Mouse (Mus musculus): ENCODE measurements at regions not wholly inside any gene's neighbourhood (a gene's known extent, or its start where the extent isn't known, plus 50 kb on each side); places are given as distances from the start of the nearest gene placed in this dataset.
"Not testable (repeated sequence)": the region's sequence is repeated elsewhere in the genome, so short reads cannot be mapped to it uniquely, and the experiment has no call there.

DNA sequence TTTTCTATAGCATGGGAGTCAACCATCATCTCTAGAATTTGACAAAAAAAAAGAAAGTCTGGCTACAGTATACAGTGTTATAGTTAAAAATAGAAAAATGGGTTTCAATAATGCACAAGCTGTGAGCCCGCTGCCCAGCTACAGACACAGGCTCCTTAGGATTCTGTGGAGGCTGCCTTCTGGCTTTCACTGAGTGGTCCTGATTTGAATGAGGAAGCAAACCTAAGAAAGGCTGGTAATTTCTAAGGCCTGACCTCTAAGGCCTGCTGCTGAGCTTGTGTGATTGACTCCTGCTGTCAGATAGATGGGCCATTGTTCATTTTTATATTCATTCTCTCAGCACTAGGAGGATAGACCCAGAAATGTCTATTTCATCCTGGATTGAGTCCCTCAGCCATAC, 67.7 kb downstream of the Alg10b start:
- H3K36me3 ChIP-seq (ENCODE audit: control insufficient read depth, insufficient read depth, low read length) = no peaks in the 10 kb centered on the region
- no peak overlapping the region for H3K9ac ChIP-seq (ENCODE audit: low read length)
- WGBS = 47% methylated on average over 1 of the region's 1 CpGs
- H3K4me1 ChIP-seq (ENCODE audit: control insufficient read depth, insufficient read depth, low read length) = peaks cover 7% of the 10 kb centered on the region
- DNase-seq (ENCODE audit: low spot score, missing footprints) = no peak
- no peak overlapping the region for H3K27ac ChIP-seq (ENCODE audit: low read depth, low read length)
- no peak overlapping the region for H3K4me3 ChIP-seq (ENCODE audit: low read depth, low read length)
- H3K9me3 ChIP-seq (ENCODE audit: control insufficient read depth, low read length) = no peaks in the 10 kb centered on the region
- peak; percentile 69 for ATAC-seq (ENCODE audit: low FRiP score)
- H3K27me3 ChIP-seq (ENCODE audit: control insufficient read depth, insufficient read depth, low read length) = no peaks in the 10 kb centered on the region
- H3K4me2 ChIP-seq = no peak overlapping the region

DNA sequence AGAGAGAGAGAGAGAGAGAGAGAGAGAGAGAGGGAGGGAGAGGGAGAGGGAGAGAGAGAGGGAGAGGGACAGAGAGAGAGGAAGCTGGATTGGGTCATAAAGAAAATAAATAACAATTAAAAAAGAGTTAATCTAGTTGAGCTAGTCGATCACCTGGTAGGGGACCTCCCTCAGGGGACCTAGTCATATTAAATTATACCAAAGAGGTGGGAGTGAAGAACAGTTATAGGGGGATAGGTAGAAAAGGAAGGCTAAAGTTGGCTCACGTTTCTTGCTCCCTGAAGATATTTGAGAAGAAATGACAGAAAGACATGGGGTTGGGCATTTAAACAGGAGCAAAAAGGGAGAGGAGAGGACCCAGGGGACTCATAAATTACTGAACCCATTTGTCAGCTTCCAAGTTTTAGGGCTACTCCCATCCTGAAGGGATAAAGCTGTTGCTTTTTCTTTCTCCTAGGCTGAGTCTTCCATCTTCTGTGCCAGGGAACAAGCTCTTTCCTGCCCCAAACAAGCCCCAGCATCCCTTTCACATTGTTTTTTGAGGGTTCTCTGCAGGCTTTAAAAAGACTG, 70.3 kb downstream of the Alg10b start:
- DNase-seq (ENCODE audit: low spot score, missing footprints) (peak; percentile 65), ATAC-seq (ENCODE audit: low FRiP score) (no peak)
- Histone ChIP-seq H3K4me1 (ENCODE audit: control insufficient read depth, insufficient read depth, low read length) (peaks cover 7% of the 10 kb centered on the region), H3K27me3 (ENCODE audit: control insufficient read depth, insufficient read depth, low read length) (no peaks in the 10 kb centered on the region), H3K27ac (ENCODE audit: low read depth, low read length) (no peak overlapping the region), H3K9ac (ENCODE audit: low read length) (no peak overlapping the region), H3K4me2 (no peak overlapping the region), H3K36me3 (ENCODE audit: control insufficient read depth, insufficient read depth, low read length) (no peaks in the 10 kb centered on the region), H3K9me3 (ENCODE audit: control insufficient read depth, low read length) (no peaks in the 10 kb centered on the region), H3K4me3 (ENCODE audit: low read depth, low read length) (no peak overlapping the region)
- 70% methylated on average over 2 of the region's 2 CpGs for WGBS

DNA sequence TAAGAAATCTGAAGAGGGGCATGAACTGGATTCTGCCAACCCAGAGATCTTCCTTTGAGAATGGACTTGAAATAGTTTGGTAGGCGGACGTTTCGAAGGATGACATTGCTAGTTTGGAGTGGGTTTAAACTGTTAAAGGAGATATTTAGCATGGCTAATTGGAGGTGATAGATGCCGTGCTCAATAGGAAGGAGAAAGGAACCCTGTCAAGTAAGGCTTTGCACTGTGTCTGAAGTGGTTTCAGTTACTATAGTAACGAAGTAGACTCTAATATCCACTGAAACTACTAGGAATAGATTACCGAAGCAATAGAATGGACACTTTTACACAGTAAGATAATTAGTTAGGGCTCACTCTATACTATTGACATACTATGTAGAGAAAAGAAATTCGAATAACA, 74.5 kb downstream of the Alg10b start:
- WGBS = 38% methylated on average over 7 of the region's 7 CpGs
- Histone ChIP-seq H3K9me3 (ENCODE audit: control insufficient read depth, low read length) (no peaks in the 10 kb centered on the region), H3K4me1 (ENCODE audit: control insufficient read depth, insufficient read depth, low read length) (no peaks in the 10 kb centered on the region), H3K9ac (ENCODE audit: low read length) (no peak overlapping the region), H3K4me3 (ENCODE audit: low read depth, low read length) (no peak overlapping the region), H3K36me3 (ENCODE audit: control insufficient read depth, insufficient read depth, low read length) (no peaks in the 10 kb centered on the region), H3K4me2 (no peak overlapping the region), H3K27ac (ENCODE audit: low read depth, low read length) (no peak overlapping the region), H3K27me3 (ENCODE audit: control insufficient read depth, insufficient read depth, low read length) (no peaks in the 10 kb centered on the region)
- ATAC-seq (ENCODE audit: low FRiP score) = peak; percentile 84
- peak; percentile 79 for DNase-seq (ENCODE audit: low spot score, missing footprints)

DNA sequence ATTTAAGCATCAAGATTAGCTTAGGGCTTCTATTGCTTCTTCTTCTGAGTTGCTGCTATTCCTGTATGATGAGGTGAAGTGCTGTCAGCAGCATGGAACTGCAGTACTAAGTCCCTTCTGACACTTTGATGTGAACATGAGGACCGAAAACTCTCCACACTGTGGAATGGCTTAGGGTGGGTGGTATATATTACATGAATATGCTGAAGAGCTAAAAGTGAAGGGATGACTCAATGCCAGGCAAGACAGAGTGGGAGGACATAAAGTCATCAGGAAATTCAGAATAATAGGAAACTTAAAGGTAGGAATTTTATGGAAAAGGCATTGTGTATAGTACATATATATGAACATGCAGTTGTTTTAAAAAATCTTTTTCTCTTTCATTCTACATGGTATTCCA, 79.3 kb downstream of the Alg10b start:
- H3K27me3 ChIP-seq (ENCODE audit: control insufficient read depth, insufficient read depth, low read length) = no peaks in the 10 kb centered on the region
- DNase-seq (ENCODE audit: low spot score, missing footprints) = no peak
- H3K9me3 ChIP-seq (ENCODE audit: control insufficient read depth, low read length) = no peaks in the 10 kb centered on the region
- peaks cover 1% of the 10 kb centered on the region for H3K4me1 ChIP-seq (ENCODE audit: control insufficient read depth, insufficient read depth, low read length)
- no peak for ATAC-seq (ENCODE audit: low FRiP score)
- WGBS = 89% methylated on average over 1 of the region's 1 CpGs
- no peaks in the 10 kb centered on the region for H3K36me3 ChIP-seq (ENCODE audit: control insufficient read depth, insufficient read depth, low read length)
- no peak overlapping the region for H3K4me2 ChIP-seq
- H3K9ac ChIP-seq (ENCODE audit: low read length) = no peak overlapping the region
- H3K27ac ChIP-seq (ENCODE audit: low read depth, low read length) = no peak overlapping the region
- H3K4me3 ChIP-seq (ENCODE audit: low read depth, low read length) = no peak overlapping the region

DNA sequence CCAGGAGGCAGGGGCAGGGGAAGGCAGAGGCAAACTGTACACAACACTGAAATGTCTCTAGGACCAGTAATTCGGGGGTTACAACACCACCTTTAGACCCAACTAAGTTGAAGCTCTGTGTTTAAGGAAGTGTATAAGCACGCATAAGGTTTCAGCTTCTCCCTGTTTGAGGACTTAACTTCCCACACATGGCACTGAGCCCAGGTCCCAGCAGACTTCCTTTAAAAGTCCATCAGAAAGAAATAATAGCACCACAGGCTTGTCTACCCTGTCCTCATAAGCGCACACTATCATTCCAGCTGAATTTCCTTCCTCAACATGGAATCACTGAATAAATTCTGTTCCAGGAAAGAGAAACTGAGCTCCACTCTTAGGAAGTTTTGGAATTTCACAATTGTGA, 80.9 kb downstream of the Alg10b start:
- no peak for ATAC-seq (ENCODE audit: low FRiP score)
- Histone ChIP-seq H3K9ac (ENCODE audit: low read length) (no peak overlapping the region), H3K4me2 (no peak overlapping the region), H3K27ac (ENCODE audit: low read depth, low read length) (no peak overlapping the region), H3K4me1 (ENCODE audit: control insufficient read depth, insufficient read depth, low read length) (peaks cover 3% of the 10 kb centered on the region), H3K36me3 (ENCODE audit: control insufficient read depth, insufficient read depth, low read length) (no peaks in the 10 kb centered on the region), H3K9me3 (ENCODE audit: control insufficient read depth, low read length) (no peaks in the 10 kb centered on the region), H3K4me3 (ENCODE audit: low read depth, low read length) (no peak overlapping the region), H3K27me3 (ENCODE audit: control insufficient read depth, insufficient read depth, low read length) (no peaks in the 10 kb centered on the region)
- 87% methylated on average over 3 of the region's 3 CpGs for WGBS
- no peak for DNase-seq (ENCODE audit: low spot score, missing footprints)

DNA sequence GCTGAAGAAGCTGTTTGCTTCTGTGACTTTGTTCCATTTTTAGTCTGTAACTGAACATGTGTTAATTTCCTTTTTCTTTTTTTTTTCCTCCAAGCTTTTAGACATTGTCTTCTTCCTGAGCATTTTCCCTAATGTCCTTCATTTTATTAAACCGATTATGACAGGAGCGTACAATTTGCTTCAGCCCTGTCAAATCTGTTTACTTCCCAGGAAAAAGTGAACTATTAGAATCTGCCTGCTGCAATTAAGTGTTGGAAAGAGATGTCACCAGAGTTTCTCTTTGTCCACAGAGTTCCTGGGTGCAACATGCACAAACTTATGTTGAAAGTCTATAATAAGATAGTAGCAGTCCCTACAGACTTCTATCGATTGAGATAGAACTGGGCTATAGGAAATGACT, 82.8 kb downstream of the Alg10b start:
- H3K4me2 ChIP-seq = no peak overlapping the region
- no peak for ATAC-seq (ENCODE audit: low FRiP score)
- no peaks in the 10 kb centered on the region for H3K9me3 ChIP-seq (ENCODE audit: control insufficient read depth, low read length)
- H3K27me3 ChIP-seq (ENCODE audit: control insufficient read depth, insufficient read depth, low read length) = no peaks in the 10 kb centered on the region
- 94% methylated on average over 3 of the region's 3 CpGs for WGBS
- H3K9ac ChIP-seq (ENCODE audit: low read length) = no peak overlapping the region
- no peak overlapping the region for H3K27ac ChIP-seq (ENCODE audit: low read depth, low read length)
- no peaks in the 10 kb centered on the region for H3K36me3 ChIP-seq (ENCODE audit: control insufficient read depth, insufficient read depth, low read length)
- DNase-seq (ENCODE audit: low spot score, missing footprints) = no peak
- no peak overlapping the region for H3K4me3 ChIP-seq (ENCODE audit: low read depth, low read length)
- H3K4me1 ChIP-seq (ENCODE audit: control insufficient read depth, insufficient read depth, low read length) = peaks cover 3% of the 10 kb centered on the region

DNA sequence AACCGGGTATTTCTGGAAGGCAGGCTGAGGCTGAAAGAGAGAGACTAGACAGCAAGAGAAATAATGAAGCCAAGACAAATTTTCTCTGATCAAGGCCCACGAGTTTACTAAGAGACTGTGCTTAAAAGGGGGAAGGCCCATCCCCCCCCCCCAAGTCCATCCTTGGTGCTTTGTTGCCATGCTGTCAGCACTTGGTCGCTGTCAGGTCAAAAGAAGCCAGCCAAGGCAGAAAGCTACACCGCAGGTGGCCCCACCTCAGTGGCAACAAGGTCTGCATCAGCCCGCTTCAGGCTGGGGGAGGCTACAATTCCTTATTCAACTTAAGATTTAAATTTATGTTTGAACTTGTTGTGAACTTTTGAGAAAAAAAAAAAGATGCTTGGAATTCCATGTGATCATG, 84.3 kb downstream of the Alg10b start:
- not testable (repeated sequence) for H3K27ac ChIP-seq (ENCODE audit: low read depth, low read length); H3K9ac ChIP-seq (ENCODE audit: low read length)

DNA sequence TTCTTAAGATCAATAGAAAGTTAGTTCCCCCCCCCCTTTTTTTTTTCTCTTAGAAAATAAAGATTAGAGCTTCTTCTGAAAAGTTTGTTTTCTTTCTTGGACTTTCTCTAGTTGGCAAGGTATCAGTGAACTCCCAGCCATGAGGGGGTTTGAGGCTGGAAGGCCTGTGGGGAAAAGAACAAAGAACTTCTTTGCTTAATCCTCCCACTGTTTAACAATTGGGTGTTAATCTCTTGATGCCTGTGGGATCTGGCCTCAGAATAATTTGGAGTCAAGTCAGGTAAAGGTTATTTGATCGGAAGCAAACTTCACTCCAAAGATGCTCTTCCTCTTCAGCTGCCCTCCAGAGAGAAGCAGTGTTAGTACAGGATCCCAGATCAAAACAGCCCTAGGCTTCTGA, 84.8 kb downstream of the Alg10b start:
- Histone ChIP-seq H3K27me3 (ENCODE audit: control insufficient read depth, insufficient read depth, low read length) (no peaks in the 10 kb centered on the region), H3K4me1 (ENCODE audit: control insufficient read depth, insufficient read depth, low read length) (peaks cover 3% of the 10 kb centered on the region), H3K4me2 (no peak overlapping the region), H3K36me3 (ENCODE audit: control insufficient read depth, insufficient read depth, low read length) (no peaks in the 10 kb centered on the region), H3K9ac (ENCODE audit: low read length) (no peak overlapping the region), H3K9me3 (ENCODE audit: control insufficient read depth, low read length) (no peaks in the 10 kb centered on the region), H3K4me3 (ENCODE audit: low read depth, low read length) (no peak overlapping the region), H3K27ac (ENCODE audit: low read depth, low read length) (no peak overlapping the region)
- ATAC-seq (ENCODE audit: low FRiP score) (peak; percentile 58; the same call in 1 of the 2 replicates), DNase-seq (ENCODE audit: low spot score, missing footprints) (peak; percentile 86)
- WGBS = 4% methylated on average over 1 of the region's 1 CpGs

More for the DNA sequence above, 84.3 kb downstream of the Alg10b start:
- not testable (repeated sequence) for H3K4me3 ChIP-seq (ENCODE audit: low read depth, low read length); H3K27me3 ChIP-seq (ENCODE audit: control insufficient read depth, insufficient read depth, low read length); H3K36me3 ChIP-seq (ENCODE audit: control insufficient read depth, insufficient read depth, low read length); H3K9me3 ChIP-seq (ENCODE audit: control insufficient read depth, low read length); H3K4me1 ChIP-seq (ENCODE audit: control insufficient read depth, insufficient read depth, low read length); H3K4me2 ChIP-seq
- peak; percentile 83 for DNase-seq (ENCODE audit: low spot score, missing footprints)
- WGBS = 8% methylated on average over 5 of the region's 5 CpGs
- ATAC-seq (ENCODE audit: low FRiP score) = peak; percentile 54; the same call in 1 of the 2 replicates

DNA sequence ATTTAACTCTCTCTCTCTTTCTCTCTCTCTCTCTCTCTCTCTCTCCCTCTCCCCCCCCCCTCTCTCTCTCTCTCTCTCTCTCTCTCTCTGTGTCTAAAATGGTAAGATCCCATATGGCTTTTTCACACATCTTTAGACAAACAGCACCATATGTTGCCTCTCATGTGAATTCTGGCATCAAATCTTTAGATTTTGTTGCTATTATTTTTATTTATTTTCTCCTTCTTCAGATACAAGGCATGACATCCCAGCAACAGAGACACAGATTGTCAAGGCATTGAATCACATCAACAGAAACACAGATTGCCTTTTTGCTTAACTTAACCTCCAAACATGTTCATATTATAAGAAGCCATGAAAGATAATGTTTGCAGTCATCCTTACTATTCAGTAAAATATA, 85.6 kb downstream of the Alg10b start:
- H3K27me3 ChIP-seq (ENCODE audit: control insufficient read depth, insufficient read depth, low read length) = no peaks in the 10 kb centered on the region
- no peak overlapping the region for H3K4me2 ChIP-seq
- no peaks in the 10 kb centered on the region for H3K9me3 ChIP-seq (ENCODE audit: control insufficient read depth, low read length)
- no peak overlapping the region for H3K4me3 ChIP-seq (ENCODE audit: low read depth, low read length)
- peak; percentile 75 for DNase-seq (ENCODE audit: low spot score, missing footprints)
- no peaks in the 10 kb centered on the region for H3K36me3 ChIP-seq (ENCODE audit: control insufficient read depth, insufficient read depth, low read length)
- peaks cover 3% of the 10 kb centered on the region for H3K4me1 ChIP-seq (ENCODE audit: control insufficient read depth, insufficient read depth, low read length)
- no peak for ATAC-seq (ENCODE audit: low FRiP score)
- H3K9ac ChIP-seq (ENCODE audit: low read length) = no peak overlapping the region
- no peak overlapping the region for H3K27ac ChIP-seq (ENCODE audit: low read depth, low read length)

DNA sequence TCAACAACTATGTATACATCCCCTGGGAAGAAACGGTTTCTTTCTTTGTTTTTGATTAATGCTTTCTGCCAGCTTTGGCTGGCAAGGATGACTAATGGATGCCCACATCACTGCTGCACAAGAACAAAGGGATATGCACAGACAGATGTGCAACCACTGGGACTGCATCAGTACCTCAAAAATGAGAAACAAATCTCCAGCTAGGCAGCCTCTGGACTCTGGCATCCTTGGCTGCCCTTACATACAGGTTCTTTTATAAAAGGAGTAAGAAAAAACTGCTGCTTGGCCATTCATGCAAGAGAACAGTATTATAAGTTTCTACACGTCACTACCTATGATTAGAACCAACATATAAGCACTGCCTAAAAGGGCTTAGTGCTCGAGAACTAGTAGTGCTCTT, 97.7 kb downstream of the Alg10b start:
- Histone ChIP-seq H3K9me3 (ENCODE audit: control insufficient read depth, low read length) (no peaks in the 10 kb centered on the region), H3K4me2 (no peak overlapping the region), H3K27me3 (ENCODE audit: control insufficient read depth, insufficient read depth, low read length) (no peaks in the 10 kb centered on the region), H3K36me3 (ENCODE audit: control insufficient read depth, insufficient read depth, low read length) (no peaks in the 10 kb centered on the region), H3K4me3 (ENCODE audit: low read depth, low read length) (no peak overlapping the region), H3K9ac (ENCODE audit: low read length) (no peak overlapping the region), H3K27ac (ENCODE audit: low read depth, low read length) (no peak overlapping the region), H3K4me1 (ENCODE audit: control insufficient read depth, insufficient read depth, low read length) (no peaks in the 10 kb centered on the region)
- ATAC-seq (ENCODE audit: low FRiP score) = no peak
- no peak for DNase-seq (ENCODE audit: low spot score, missing footprints)
- 71% methylated on average over 3 of the region's 3 CpGs for WGBS

Measured in midbrain, embryonic 11.5 days (tissue).